Mouse (Mus musculus): Measurements from ENCODE around the gene Dhrs2. TPM values are rescaled to one million over a fixed set of nuclear protein-coding genes. Genes with fewer than 3 reads are reported as not detected.

Gene Dhrs2
- polyA plus RNA-seq (2014; fragmentation: Illumina TruSeq; extraction: RNeasy Lipid Tissue Mini Kit (QIAGEN cat#74804); ENCODE audit: low read depth, low replicate concordance), result not detected

DNA sequence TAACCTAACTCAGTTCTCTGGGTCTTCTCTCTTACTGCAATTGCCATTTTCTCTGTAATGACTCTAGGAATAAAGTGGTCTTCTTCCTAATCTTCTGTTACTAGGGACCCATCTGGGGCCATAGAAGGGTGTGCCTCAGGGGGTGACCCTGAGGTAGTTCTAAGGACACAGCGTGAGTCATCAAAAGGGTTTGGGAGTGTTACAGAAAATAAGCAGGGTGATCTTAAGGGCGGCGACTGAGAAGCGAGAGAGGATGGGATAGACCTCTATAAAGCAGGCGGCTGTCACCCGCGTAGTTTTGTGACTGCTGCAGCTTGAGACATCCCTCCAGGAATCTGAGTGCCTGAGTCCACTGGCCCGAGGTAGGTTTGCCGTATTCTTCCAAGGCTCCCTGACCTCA is at the start of gene Dhrs2:
Gene Dhrs2 (plus strand): TSS at position 301 of the 400 bp plus-strand sequence.

Other genes with a start within 250 kb of the Dhrs2 start
- not detected for gene Gm17428, start 245.1 kb upstream of the Dhrs2 start, polyA plus RNA-seq (2014; fragmentation: Illumina TruSeq; extraction: RNeasy Lipid Tissue Mini Kit (QIAGEN cat#74804); ENCODE audit: low read depth, low replicate concordance)
- not detected for gene Myh7, start 227.4 kb upstream of the Dhrs2 start, polyA plus RNA-seq (2014; fragmentation: Illumina TruSeq; extraction: RNeasy Lipid Tissue Mini Kit (QIAGEN cat#74804); ENCODE audit: low read depth, low replicate concordance)
- gene Ngdn, start 206.6 kb upstream of the Dhrs2 start, polyA plus RNA-seq (2014; fragmentation: Illumina TruSeq; extraction: RNeasy Lipid Tissue Mini Kit (QIAGEN cat#74804); ENCODE audit: low read depth, low replicate concordance), result 7.9 TPM
- 0.54 TPM for gene Zfhx2, start 129.7 kb upstream of the Dhrs2 start, polyA plus RNA-seq (2014; fragmentation: Illumina TruSeq; extraction: RNeasy Lipid Tissue Mini Kit (QIAGEN cat#74804); ENCODE audit: low read depth, low replicate concordance)
- 6.0 TPM for gene Thtpa, start 127.2 kb upstream of the Dhrs2 start, polyA plus RNA-seq (2014; fragmentation: Illumina TruSeq; extraction: RNeasy Lipid Tissue Mini Kit (QIAGEN cat#74804); ENCODE audit: low read depth, low replicate concordance)
- gene Ap1g2, start 115.4 kb upstream of the Dhrs2 start, polyA plus RNA-seq (2014; fragmentation: Illumina TruSeq; extraction: RNeasy Lipid Tissue Mini Kit (QIAGEN cat#74804); ENCODE audit: low read depth, low replicate concordance), result 8.4 TPM
- 1.5 TPM for gene Jph4, start 105.1 kb upstream of the Dhrs2 start, polyA plus RNA-seq (2014; fragmentation: Illumina TruSeq; extraction: RNeasy Lipid Tissue Mini Kit (QIAGEN cat#74804); ENCODE audit: low read depth, low replicate concordance)

Data from sigmoid colon, adult 10 weeks (tissue).